Mouse (Mus musculus) stomach, postnatal 0 days (tissue): Measurements from ENCODE around the gene Evc.

Source experiments
- CTCF ChIP-seq: IDR thresholded peaks from 2 replicates; pipeline ENCODE4 v1.5.1; 2016; ENCODE audit warnings: antibody characterized with exemption, low read depth, mild to moderate bottlenecking, moderate library complexity
- EP300 ChIP-seq: optimal IDR thresholded peaks from 2 replicates; pipeline ENCODE3; 2016; ENCODE audit warnings: antibody characterized with exemption

GRCm38 (mm10) chr5:37383570-37383969, 46.9 kb upstream of the Evc start:
- TF ChIP-seq EP300 (no peak), CTCF (peak; percentile 35)
